Mouse (Mus musculus) stomach, embryonic 16.5 days (tissue): ENCODE measurements at regions not wholly inside any gene's neighbourhood (a gene's known extent, or its start where the extent isn't known, plus 50 kb on each side); places are given as distances from the start of the nearest gene placed in this dataset.

ENCODE experiments used
- ATAC-seq: fragments of 200-750 bp; cut with Nextera tagmentation; 2 replicates; pipeline ENCODE4 v1.8.0; 2017; ENCODE audit warnings: moderate number of reproducible peaks, moderate TSS enrichment; ENCODE audit not compliant: insufficient read depth, low FRiP score
- H3K27ac ChIP-seq: fragments of 300-500 bp; sonication (generic); 2 replicates; pipeline ENCODE4 v1.5.1; 2014; ENCODE audit warnings: low read length
- H3K27me3 ChIP-seq: fragments of 300-500 bp; sonication (generic); 2 replicates; pipeline ENCODE4 v1.6.1; 2014; ENCODE audit warnings: low read length, control low read depth, mixed read lengths; ENCODE audit not compliant: control insufficient read depth, insufficient read depth
- H3K36me3 ChIP-seq: fragments of 300-500 bp; sonication (generic); 2 replicates; pipeline ENCODE4 v1.6.1; 2014; ENCODE audit warnings: low read length; ENCODE audit not compliant: control insufficient read depth, insufficient read depth
- H3K4me1 ChIP-seq: fragments of 300-500 bp; sonication (generic); 2 replicates; pipeline ENCODE4 v1.6.1; 2014; ENCODE audit warnings: low read length, control low read depth, mixed read lengths; ENCODE audit not compliant: control insufficient read depth, insufficient read depth
- H3K4me2 ChIP-seq: fragments of 300-500 bp; sonication (generic); 2 replicates; pipeline ENCODE4 v1.6.1; 2014; ENCODE audit warnings: low read depth, low read length, mixed read lengths
- H3K4me3 ChIP-seq: fragments of 300-500 bp; sonication (generic); replicated peaks from 2 replicates; pipeline ENCODE4 v1.5.1; 2014; ENCODE audit warnings: mild to moderate bottlenecking, low read length
- H3K9ac ChIP-seq: fragments of 300-500 bp; sonication (generic); 2 replicates; pipeline ENCODE4 v1.6.1; 2014; ENCODE audit warnings: low read length
- H3K9me3 ChIP-seq: fragments of 300-500 bp; sonication (generic); replicated peaks from 2 replicates; pipeline ENCODE4 v1.6.1; 2016; ENCODE audit warnings: low read length, control low read depth; ENCODE audit not compliant: control insufficient read depth
- WGBS: fragments of 180-500 bp; shearing (Covaris S2); extraction: QIAGEN DNeasy Blood & Tissue Kit; methylation state at CpG from one replicate; pipeline ENCODE4 v1.1.7; 2014; 5-methylcytosine and 5-hydroxymethylcytosine counted together

GRCm38 (mm10) chr13:84638401-84638934 lies 416.4 kb downstream of the Tmem161b start:
- no peak overlapping the region for H3K27ac ChIP-seq
- no peaks in the 10 kb centered on the region for H3K4me1 ChIP-seq
- no peak overlapping the region for H3K9ac ChIP-seq
- H3K36me3 ChIP-seq, result no peaks in the 10 kb centered on the region
- WGBS, result 64% methylated on average over 4 of the region's 4 CpGs
- H3K4me3 ChIP-seq, result no peak overlapping the region
- no peaks in the 10 kb centered on the region for H3K27me3 ChIP-seq
- no peak overlapping the region for H3K4me2 ChIP-seq
- H3K9me3 ChIP-seq, result no peaks in the 10 kb centered on the region
- no peak for ATAC-seq

GRCm38 (mm10) chr13:84639087-84640022 lies 417.3 kb downstream of the Tmem161b start:
- H3K36me3 ChIP-seq, result no peaks in the 10 kb centered on the region
- H3K4me3 ChIP-seq, result no peak overlapping the region
- H3K9ac ChIP-seq, result no peak overlapping the region
- no peak overlapping the region for H3K4me2 ChIP-seq
- ATAC-seq, result no peak
- WGBS, result 58% methylated on average over 6 of the region's 6 CpGs
- no peaks in the 10 kb centered on the region for H3K9me3 ChIP-seq
- no peaks in the 10 kb centered on the region for H3K27me3 ChIP-seq
- no peaks in the 10 kb centered on the region for H3K4me1 ChIP-seq
- H3K27ac ChIP-seq, result no peak overlapping the region

GRCm38 (mm10) chr13:84644024-84644423 lies 421.9 kb downstream of the Tmem161b start:
- Histone ChIP-seq H3K4me1 (no peaks in the 10 kb centered on the region), H3K4me2 (no peak overlapping the region), H3K9ac (no peak overlapping the region), H3K27me3 (no peaks in the 10 kb centered on the region), H3K4me3 (no peak overlapping the region), H3K36me3 (no peaks in the 10 kb centered on the region), H3K27ac (no peak overlapping the region), H3K9me3 (no peaks in the 10 kb centered on the region)
- no peak for ATAC-seq
- 85% methylated on average over 4 of the region's 4 CpGs for WGBS

GRCm38 (mm10) chr13:84646899-84647298 lies 424.8 kb downstream of the Tmem161b start:
- no peaks in the 10 kb centered on the region for H3K27me3 ChIP-seq
- H3K4me3 ChIP-seq, result no peak overlapping the region
- no peaks in the 10 kb centered on the region for H3K36me3 ChIP-seq
- H3K9me3 ChIP-seq, result no peaks in the 10 kb centered on the region
- no peak overlapping the region for H3K4me2 ChIP-seq
- H3K27ac ChIP-seq, result no peak overlapping the region
- no peak for ATAC-seq
- H3K9ac ChIP-seq, result no peak overlapping the region
- 55% methylated on average over 1 of the region's 1 CpGs for WGBS
- H3K4me1 ChIP-seq, result no peaks in the 10 kb centered on the region

- Histone ChIP-seq H3K27me3 (no peaks in the 10 kb centered on the region), H3K27ac (no peak overlapping the region), H3K4me3 (no peak overlapping the region), H3K9me3 (no peaks in the 10 kb centered on the region), H3K36me3 (no peaks in the 10 kb centered on the region), H3K4me2 (no peak overlapping the region), H3K4me1 (no peaks in the 10 kb centered on the region), H3K9ac (no peak overlapping the region)
- no peak for ATAC-seq
- 32% methylated on average over 1 of the region's 1 CpGs for WGBS
These were observed 426.0 kb downstream of the Tmem161b start for GRCm38 (mm10) chr13:84648056-84648455.

- Histone ChIP-seq H3K9ac (no peak overlapping the region), H3K4me2 (no peak overlapping the region), H3K27ac (no peak overlapping the region), H3K4me3 (no peak overlapping the region), H3K9me3 (no peaks in the 10 kb centered on the region), H3K4me1 (no peaks in the 10 kb centered on the region), H3K27me3 (no peaks in the 10 kb centered on the region), H3K36me3 (no peaks in the 10 kb centered on the region)
- 90% methylated on average over 2 of the region's 2 CpGs for WGBS
- ATAC-seq, result no peak
These were observed 441.9 kb downstream of the Tmem161b start for GRCm38 (mm10) chr13:84663967-84664366.

- no peak for ATAC-seq
- 42% methylated on average over 2 of the region's 2 CpGs for WGBS
- no peak overlapping the region for H3K4me3 ChIP-seq
- H3K4me2 ChIP-seq, result no peak overlapping the region
- no peak overlapping the region for H3K9ac ChIP-seq
- H3K9me3 ChIP-seq, result no peaks in the 10 kb centered on the region
- no peak overlapping the region for H3K27ac ChIP-seq
- no peaks in the 10 kb centered on the region for H3K36me3 ChIP-seq
- no peaks in the 10 kb centered on the region for H3K4me1 ChIP-seq
- H3K27me3 ChIP-seq, result no peaks in the 10 kb centered on the region
These were observed 458.9 kb downstream of the Tmem161b start for GRCm38 (mm10) chr13:84680971-84681370.

- Histone ChIP-seq H3K27me3 (no peaks in the 10 kb centered on the region), H3K4me2 (no peak overlapping the region), H3K9ac (no peak overlapping the region), H3K27ac (no peak overlapping the region), H3K9me3 (no peaks in the 10 kb centered on the region), H3K4me3 (no peak overlapping the region), H3K4me1 (no peaks in the 10 kb centered on the region), H3K36me3 (no peaks in the 10 kb centered on the region)
- ATAC-seq, result no peak
- 69% methylated on average over 2 of the region's 2 CpGs for WGBS
These were observed 463.8 kb downstream of the Tmem161b start for GRCm38 (mm10) chr13:84685930-84686329.

- no peak for ATAC-seq
- Histone ChIP-seq H3K9me3 (no peaks in the 10 kb centered on the region), H3K36me3 (no peaks in the 10 kb centered on the region), H3K27ac (no peak overlapping the region), H3K4me1 (no peaks in the 10 kb centered on the region), H3K4me2 (no peak overlapping the region), H3K4me3 (no peak overlapping the region), H3K9ac (no peak overlapping the region), H3K27me3 (no peaks in the 10 kb centered on the region)
- 76% methylated on average over 2 of the region's 2 CpGs for WGBS
These were observed 471.4 kb downstream of the Tmem161b start for GRCm38 (mm10) chr13:84693462-84693861.
